Mouse (Mus musculus): Measurements from ENCODE around the gene Sec23ip.
"Not testable (repeated sequence)": the region's sequence is repeated elsewhere in the genome, so short reads cannot be mapped to it uniquely, and the experiment has no call there.

Gene Sec23ip

DNA sequence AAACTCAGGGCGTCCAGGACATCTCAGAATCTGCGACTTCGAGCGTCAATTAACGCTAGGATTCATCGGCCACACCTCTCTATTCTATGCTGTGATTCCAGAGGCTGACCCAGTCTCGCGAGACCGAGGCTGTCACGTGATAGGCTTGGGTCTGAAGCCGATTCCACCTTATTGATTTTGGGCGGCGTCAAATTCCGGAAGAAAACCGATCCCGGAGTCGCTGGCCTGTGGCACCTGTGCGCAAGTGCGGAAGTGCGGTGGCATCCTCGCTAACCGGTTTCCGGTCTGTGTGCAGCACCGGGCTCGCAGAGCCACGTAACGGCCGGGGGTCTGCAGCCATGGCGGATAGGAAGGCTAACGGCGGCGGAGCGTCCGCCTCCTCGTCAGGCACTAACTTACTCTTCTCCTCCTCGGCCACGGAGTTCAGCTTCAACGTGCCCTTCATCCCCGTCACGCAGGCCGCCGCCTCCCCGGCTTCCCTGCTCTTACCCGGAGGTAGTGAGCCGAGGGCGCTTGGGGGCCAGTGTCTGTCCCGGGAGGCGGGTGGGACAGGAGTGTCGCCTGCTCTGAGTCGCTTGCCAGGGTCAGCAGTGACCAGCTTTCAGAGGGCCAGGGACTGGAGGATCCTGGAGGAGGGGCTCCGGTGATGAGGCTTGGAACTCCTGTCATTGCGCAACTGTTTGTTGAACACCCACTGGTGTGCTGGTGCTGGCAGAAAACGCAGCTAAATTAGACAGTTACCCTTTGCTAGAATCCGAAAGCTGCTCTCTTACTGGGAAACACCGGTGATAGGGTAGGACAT lies at the start of gene Sec23ip:
Gene Sec23ip, plus strand, starts transcription at position 260 of the 802 bp plus-strand sequence.
- DNase-seq (ENCODE audit: low read depth, low spot score) = peak; percentile 97

DNA sequence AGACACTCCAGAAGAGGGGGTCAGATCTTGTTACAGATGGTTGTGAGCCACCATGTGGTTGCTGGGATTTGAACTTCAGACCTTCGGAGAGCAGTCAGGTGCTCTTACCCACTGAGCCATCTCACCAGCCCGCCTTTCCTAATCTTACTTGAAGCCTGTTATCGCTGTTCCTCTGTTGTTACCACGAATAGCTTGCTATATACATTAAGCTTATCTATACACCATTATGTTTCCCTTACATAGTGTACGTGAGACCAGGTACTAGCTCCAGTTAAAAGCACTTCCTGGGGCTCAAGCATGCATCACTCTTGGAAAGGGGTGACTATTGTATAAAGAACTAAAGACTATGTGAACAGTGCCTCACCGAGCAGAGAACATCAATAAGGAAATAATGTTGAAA lies 44.8 kb upstream of the Sec23ip start:
- not testable (repeated sequence) for DNase-seq (ENCODE audit: low read depth, low spot score)

DNA sequence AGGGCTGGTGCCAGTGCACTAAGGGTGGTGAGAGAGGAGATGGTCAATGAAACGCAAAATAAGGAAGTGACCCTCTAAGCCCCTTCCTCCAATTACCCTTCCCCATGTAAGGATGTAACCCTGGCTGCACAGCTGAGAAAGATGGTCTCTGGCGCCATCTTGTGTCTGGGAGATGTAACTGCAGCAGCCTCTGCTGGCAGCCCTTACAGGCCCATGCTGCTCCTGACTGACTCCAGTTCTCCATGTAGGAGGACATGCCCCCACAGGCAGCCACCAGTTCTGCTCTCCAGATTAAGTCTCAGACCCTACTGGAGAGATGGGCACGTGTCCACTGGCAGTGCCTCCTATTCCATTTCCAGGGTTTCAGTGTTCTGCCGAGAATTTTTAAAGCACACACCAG lies 39.0 kb upstream of the Sec23ip start:
- peak; percentile 38 for DNase-seq (ENCODE audit: low read depth, low spot score)

DNA sequence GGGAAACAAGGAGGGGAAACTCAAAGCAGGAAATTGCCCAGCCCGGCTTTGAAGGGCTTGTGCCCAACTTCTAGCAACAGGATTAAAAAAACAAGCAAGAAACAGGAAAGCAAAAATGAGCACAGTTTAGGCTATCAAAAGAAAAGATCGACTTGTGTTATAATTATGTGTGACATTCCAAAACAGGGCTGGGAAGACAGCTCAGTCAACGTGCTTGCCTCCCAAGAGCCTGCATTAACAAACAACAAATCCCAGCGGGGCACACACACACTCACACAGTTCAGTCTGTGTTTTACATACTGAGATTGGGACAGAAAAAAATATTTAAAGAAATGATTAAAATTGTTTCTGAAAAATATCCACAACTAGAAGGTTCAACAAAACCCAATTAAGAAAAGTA lies 26.8 kb upstream of the Sec23ip start:
- no peak for DNase-seq (ENCODE audit: low read depth, low spot score)

DNA sequence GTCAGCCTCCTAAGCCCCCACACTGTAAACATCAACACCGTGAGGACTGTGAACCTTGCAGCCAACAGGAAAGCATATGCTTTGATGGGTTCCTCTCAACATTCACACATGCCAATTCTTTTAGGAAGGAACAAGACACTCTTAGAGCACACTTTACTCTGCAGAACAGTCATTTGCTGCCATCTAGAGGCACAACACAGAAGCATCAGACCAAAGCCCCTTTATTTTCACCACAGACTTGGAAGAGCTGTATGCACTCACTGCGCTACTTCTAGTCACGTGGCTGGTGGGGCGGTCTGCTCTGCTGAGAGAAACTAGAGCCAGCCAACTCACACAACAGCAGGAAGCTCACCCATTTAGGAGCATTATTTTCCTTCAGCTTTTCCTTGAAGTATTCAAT lies 20.0 kb upstream of the Sec23ip start:
- DNase-seq (ENCODE audit: low read depth, low spot score) = peak; percentile 42

DNA sequence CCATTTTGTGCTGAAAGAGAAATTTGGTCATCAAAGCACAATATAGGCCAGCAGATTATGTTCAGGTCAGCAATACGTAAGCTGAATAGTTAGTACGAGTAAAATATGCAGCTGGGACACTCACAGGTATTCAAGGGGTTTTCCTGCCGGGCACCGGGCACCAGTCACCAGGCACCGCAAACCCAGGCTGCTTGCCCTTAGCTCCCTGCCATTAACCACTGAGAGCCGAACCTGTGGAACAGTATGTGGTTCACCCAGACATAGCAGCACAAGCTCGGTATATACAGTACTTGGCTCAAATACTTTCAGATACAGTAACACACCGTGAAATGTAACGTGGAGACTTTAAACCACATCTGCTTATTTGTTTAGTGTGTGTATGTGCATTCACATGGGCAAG lies 19.6 kb upstream of the Sec23ip start:
- no peak for DNase-seq (ENCODE audit: low read depth, low spot score)

DNA sequence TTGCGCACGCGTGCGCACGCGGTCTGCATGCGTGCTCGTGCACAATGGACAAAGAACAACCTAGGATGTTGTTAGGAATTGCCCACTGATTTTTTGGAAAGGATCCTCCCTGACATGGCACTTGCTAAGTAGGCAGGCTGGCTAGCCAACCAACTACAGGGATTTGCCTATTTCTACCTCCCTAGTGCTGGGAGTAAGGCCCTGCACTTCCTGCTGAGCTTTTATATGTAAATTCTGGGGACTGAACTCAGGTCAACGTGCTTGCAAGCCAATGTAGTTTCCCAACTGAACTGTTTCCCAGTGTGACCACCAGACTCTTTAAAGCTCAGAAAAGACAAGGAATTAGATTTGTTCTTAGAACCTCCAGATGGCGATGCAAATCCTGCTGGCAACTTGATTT lies 17.7 kb upstream of the Sec23ip start:
- no peak for DNase-seq (ENCODE audit: low read depth, low spot score)

DNA sequence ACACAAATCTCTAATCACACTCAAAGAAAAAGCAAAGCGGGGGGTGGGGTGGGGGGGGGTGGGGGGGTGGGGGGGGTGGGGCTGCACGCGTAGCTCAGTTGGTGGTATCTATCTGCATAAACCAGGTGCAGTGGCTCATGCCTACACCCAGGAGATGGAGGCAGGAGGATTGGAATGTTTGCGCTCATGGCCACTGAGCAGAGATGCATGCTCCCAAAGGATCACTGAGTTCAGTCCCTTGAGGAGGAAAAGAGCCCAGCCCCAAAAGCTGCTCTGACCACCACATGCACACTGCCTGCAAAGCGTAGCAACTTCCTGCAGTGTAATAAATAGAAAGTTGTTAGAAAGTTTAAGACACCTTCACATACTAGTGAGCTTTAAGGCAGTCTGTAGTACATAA lies 17.0 kb upstream of the Sec23ip start:
- no peak for DNase-seq (ENCODE audit: low read depth, low spot score)

DNA sequence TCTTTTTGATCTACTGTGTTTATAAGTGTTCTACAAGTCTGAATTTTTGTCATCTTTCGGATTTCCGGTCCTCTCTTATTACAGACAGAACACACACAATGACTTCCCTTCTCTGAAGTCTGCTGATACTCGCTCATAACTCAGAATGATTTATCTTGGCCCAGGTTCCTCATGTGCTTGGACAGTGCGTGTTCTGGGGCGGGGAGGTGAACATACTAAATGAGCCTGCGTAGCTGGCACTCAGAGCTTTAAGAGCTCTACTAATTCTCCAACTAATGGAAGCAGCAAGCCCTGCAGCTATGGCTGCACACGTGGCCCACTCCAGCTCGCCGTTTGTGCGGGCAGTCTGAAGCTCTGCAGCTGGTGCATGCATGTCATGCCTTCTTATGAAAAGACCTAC lies 16.0 kb upstream of the Sec23ip start:
- DNase-seq (ENCODE audit: low read depth, low spot score) = no peak

DNA sequence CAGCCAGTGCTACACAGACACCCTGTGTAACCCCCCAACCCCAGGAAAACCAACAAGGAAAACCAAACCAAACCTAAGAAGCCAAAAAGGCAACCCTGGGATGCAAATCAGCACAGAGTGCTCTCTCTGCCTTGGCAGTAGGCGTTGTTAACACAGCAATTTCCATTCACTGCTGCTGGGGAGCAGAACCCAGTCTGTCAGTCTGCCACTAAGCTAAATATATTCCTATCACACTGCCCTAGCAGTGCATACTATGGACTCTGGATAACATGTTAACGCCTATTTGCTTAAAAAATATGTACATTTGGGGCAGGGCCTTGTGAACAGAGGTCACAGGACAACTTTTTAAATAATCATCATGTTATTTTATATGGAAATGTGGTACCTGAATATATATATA lies 13.2 kb upstream of the Sec23ip start:
- DNase-seq (ENCODE audit: low read depth, low spot score) = no peak

DNA sequence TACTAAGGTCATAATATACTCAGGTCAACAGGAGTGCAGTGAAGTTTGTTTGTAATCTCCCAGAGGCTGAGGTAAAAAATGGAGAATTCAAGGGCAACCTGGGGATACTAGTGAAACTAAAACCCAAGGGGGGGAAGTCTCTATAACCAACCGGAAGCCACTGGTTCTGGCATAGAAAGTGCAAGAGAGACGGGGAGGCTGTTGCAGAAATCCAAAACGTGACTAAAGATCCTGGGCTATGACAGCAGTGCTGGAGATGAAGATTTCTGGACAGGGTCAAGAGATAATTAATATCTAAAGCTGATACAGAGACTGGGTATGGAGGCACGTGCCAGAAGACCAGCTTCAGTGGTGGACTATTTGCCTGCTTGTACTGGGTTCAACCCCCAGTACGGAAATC lies 6.7 kb upstream of the Sec23ip start:
- no peak for DNase-seq (ENCODE audit: low read depth, low spot score)

DNA sequence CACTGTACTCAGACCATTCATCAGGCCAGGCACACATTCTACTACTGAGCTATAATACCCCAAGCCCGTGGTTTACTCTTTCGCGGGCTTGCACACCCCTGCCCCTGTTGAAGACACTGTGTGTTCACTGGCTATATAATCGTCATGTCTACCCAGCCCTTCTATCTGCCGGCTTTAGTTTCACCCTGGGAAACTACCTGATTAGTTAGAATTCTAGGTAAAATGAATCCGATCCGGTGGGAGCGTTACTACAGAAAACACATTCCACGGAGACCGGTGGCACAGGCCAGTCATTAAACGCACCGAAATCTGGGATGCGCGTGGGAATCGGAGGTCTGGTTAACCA lies 5.7 kb upstream of the Sec23ip start:
- DNase-seq (ENCODE audit: low read depth, low spot score) = no peak

DNA sequence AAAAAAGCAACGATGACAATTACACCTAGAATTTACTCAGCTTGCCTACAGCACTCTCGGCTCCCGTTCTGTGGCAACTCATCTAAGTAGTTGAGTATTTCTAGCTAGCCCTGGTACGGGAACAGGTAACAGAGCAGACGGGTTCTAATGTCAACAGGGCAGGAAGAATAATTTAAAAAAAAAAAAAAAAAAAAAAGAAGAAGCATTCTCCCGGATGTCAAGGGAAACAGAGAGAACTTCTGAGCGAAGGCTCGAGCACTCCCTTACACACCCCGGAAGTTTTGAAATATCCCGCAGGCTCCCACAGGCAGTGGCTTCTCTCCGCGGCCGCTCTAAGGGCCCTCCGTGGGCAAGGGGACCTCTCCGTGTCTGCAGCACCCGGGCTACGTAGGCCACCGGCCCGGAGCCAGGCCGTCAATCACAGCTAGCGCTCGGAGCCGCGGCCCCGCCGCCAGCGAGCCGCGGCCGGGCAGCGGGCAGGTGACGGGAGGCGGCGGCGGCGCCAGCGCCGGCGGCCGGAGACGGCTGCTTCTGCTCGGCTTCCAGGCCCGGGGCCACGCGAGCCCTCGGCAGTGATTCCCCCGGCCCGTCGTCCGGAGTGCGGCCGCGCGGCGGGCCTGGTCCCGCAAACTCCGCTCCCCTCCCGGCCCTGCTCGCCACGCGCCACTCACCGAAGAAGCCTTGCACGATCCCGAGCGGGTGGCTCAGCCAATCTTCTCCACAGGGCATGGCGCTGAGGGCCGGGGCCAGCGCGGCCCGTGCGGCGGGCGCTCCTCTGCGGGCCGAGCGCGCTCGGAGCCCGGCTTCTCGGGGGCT lies 5.1 kb upstream of the Sec23ip start:
- no peak for DNase-seq (ENCODE audit: low read depth, low spot score)

DNA sequence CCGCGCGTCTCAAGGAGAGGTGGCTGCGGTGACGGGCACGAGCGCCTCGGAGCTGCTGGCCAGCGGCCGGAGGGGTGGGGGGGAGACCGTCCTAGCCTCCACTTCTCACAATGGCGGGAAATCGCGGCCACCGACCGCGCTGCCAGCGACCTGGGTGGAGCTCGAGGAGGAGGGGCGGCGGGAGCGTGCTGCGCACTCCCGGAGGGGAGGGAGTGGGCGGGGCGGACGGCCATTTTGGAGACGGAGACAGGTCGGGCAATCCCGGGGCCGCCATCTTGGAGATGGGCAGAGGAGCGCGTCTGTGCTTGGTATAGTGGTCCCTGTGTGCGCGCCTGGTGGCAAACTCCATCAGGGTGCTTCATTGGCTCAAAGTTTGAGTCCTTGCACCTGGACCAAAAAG lies 4.4 kb upstream of the Sec23ip start, which contains the start of gene Mcmbp:
Gene Mcmbp, minus strand, starts transcription at position 162 of the 400 bp plus-strand sequence.
- DNase-seq (ENCODE audit: low read depth, low spot score) = peak; percentile 85

DNA sequence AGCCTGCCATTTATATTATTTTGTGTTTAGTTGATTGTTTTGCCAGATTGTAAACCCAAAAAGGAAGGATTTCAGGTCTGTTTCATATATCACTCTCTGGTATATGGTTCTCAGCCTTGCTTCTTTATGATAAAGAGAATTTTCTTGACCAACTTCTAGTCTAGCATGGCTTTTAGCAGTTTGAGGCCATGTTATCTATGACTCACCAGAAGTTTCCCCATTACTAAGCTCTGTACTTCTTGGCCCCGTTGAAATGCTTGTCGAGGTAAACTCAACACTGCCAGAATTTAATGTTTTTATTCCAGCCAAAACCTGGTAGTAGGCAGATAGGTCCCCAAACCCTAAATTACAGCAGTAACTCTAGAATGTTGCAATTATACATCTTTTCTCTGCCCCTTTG lies 845 bp upstream of the Sec23ip start:
- DNase-seq (ENCODE audit: low read depth, low spot score) = no peak

DNA sequence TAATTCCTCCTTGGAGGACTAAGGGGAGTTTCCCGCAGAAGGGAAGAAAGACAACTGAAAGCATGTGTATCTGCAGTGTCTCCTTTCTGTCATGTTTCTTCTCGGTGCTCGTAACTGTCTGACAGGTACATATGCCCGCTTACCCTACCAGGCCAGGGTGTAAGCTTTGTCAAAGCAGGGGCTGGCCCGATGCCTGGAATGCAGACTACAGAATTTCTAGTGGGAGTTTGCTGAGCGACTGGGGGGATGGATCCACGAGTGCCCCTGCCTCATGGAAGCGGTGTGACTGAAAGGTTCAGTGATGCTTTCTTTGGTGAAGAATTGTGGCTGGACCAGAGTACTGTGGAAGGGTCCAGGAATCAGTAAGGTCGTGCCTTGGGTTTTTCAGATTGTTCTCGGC lies 1.4 kb downstream of the Sec23ip start:
- DNase-seq (ENCODE audit: low read depth, low spot score) = no peak

DNA sequence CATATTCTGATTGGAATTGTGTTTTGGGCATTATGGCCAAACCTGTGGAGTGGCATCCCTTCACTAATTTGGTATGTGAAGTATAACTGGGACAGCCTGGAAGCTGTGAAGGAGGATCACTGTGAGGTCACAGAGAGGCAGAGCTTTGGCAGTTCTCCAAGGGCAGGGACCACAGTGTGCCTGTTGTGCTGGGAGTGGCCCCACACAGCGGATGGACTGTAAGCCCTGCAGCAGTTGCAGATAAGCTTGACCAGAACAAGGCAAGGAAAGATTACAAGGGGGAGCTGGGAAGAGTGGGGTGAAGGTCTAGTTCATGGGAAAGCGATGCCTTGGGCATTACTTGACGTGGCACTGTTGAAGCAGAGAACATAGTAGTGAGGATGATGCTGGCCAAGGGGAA lies 4.0 kb downstream of the Sec23ip start:
- DNase-seq (ENCODE audit: low read depth, low spot score) = no peak

DNA sequence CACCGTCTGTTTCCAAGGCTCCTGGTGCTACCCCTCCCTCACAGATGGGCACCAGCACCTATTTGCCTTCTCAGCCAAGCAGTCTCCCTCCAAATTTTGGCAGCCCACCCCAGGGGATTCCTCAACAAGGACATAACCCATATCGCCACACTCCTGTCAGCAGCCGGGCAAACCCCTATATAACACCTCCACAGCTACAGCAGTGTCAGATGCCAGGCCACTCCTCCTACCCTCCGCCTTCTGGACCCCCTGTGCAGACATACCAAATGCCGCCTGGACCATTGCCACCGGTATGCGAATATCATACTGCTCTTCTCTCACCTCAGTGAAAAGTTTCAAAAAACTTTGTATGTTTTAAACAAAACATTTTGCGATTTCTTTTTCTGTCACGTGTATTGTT lies 5.6 kb downstream of the Sec23ip start:
- DNase-seq (ENCODE audit: low read depth, low spot score) = no peak

DNA sequence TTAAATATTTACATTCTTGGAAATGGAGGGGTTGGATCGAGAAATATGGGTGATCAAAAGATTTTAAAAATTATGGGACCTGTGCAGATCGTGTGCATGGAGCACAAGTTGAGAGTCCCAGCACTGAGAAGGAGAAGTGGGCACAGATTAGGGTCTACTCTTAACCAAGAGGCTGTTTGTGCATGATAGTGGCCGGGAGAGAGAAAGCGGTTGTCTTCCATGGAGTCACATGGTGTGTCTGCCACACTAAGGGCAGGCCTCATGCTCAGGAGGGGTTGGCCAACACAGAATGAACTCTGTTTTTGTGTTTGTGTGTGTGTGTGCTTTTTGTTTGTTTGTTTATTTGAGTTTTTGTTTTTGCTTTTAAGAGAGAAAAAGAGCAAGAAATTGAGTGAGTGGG lies 7.3 kb downstream of the Sec23ip start:
- DNase-seq (ENCODE audit: low read depth, low spot score) = no peak

DNA sequence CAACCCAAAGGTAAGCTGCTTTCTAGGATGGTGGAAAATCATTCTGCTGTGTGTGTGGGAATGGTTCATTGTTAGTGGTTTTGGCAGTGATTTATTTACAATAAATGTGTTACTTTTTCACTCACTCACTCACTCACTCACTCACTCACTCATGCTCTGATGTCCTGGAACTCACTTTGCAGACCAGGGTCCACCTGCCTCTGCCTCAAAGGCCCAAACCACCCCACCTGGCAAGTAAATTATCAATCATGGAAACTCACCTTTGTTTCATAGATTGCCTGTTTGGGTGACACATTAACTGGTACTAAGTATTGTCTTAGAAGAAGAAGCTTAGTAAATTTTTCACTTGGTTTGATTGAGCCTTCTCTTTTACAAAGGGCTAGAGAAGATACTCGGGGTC lies 10.7 kb downstream of the Sec23ip start:
- DNase-seq (ENCODE audit: low read depth, low spot score) = no peak

DNA sequence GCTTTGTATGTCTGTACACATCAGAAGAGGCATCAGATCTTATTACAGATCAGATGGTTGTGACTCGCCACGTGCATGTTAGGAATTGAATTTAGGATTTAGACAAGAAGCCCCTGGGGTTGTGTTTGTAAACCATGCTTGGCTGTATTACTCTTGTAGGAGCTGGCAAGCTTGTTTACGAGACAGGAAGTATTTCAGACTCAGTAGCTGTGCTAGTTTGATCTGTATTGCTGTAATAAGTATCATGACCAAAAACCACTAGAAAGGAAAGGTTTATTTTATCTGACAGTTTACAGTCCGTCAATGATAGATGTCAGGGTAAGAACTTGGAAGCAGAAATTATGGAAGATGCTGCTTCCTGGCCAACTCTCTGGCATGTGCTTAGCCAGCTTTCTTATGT lies 14.2 kb downstream of the Sec23ip start:
- no peak for DNase-seq (ENCODE audit: low read depth, low spot score)

DNA sequence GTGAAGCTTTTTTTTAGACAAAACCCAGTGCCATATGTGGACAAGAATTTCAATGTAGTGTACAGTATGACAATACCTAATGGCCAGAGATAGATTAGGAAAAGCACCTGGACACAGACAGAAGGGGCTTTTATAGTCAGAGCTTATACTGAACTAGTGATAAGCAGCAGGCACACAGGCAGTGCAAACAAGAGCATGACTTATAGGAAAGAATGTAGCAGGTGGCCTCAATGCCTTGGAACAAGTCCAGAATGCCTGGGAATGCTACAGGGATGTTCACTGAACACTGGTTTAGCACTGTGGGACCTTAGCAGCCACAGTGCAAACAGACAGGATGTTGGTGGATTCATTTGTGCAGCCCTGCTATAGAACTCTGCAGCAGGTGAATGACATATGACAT lies 22.0 kb downstream of the Sec23ip start:
- DNase-seq (ENCODE audit: low read depth, low spot score) = no peak

DNA sequence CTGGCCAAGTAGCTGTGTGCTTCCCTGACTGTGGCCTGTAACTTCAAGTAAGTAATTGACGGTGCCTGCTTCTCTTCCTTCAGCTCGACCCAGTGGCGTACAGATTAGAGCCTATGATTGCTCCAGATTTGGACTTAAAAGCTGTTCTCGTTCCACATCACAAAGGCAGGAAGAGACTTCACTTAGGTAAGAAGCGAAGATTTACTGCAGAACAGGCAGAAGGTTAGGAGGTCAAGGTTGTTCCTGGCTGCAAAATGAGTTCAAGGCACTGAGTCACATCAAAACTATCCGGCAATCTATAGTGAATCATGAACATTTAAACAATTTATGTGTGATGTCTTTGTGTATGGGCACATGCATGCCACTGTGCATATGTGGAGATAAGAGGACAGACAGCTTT lies 32.5 kb downstream of the Sec23ip start:
- DNase-seq (ENCODE audit: low read depth, low spot score) = no peak

Measured in WW6 (cell line).